Mouse (Mus musculus): ENCODE measurements around the gene Lamc2.

Gene Lamc2

GRCm38 (mm10) chr1:153180160-153180559, 6.1 kb downstream of the Lamc2 start:
- no peak for DNase-seq (ENCODE audit: low spot score)

GRCm38 (mm10) chr1:153174801-153175200, 11.4 kb downstream of the Lamc2 start:
- DNase-seq (ENCODE audit: low spot score) = no peak

GRCm38 (mm10) chr1:153173276-153173675, 13.0 kb downstream of the Lamc2 start:
- no peak for DNase-seq (ENCODE audit: low spot score)

- peak; percentile 53 for DNase-seq (ENCODE audit: low spot score)
Measured at GRCm38 (mm10) chr1:153172291-153172731, 13.9 kb downstream of the Lamc2 start.

- no peak for DNase-seq (ENCODE audit: low spot score)
Measured at GRCm38 (mm10) chr1:153171011-153171410, 15.2 kb downstream of the Lamc2 start.

GRCm38 (mm10) chr1:153168293-153168692, 18.0 kb downstream of the Lamc2 start:
- no peak for DNase-seq (ENCODE audit: low spot score)

- DNase-seq (ENCODE audit: low spot score) = no peak
Measured at GRCm38 (mm10) chr1:153163831-153164230, 22.4 kb downstream of the Lamc2 start.

GRCm38 (mm10) chr1:153159137-153159536, 27.1 kb downstream of the Lamc2 start:
- DNase-seq (ENCODE audit: low spot score) = no peak

- no peak for DNase-seq (ENCODE audit: low spot score)
Measured at GRCm38 (mm10) chr1:153157021-153157623, 29.1 kb downstream of the Lamc2 start.

- no peak for DNase-seq (ENCODE audit: low spot score)
Measured at GRCm38 (mm10) chr1:153155364-153155763, 30.9 kb downstream of the Lamc2 start.

GRCm38 (mm10) chr1:153153619-153154137, 32.6 kb downstream of the Lamc2 start:
- DNase-seq (ENCODE audit: low spot score) = no peak

- DNase-seq (ENCODE audit: low spot score) = no peak
Measured at GRCm38 (mm10) chr1:153152594-153152993, 33.7 kb downstream of the Lamc2 start.

GRCm38 (mm10) chr1:153145791-153146190, 40.5 kb downstream of the Lamc2 start:
- DNase-seq (ENCODE audit: low spot score) = no peak

GRCm38 (mm10) chr1:153144021-153144420, 42.2 kb downstream of the Lamc2 start:
- no peak for DNase-seq (ENCODE audit: low spot score)

- DNase-seq (ENCODE audit: low spot score) = peak; percentile 44
Measured at GRCm38 (mm10) chr1:153140747-153141228, 45.5 kb downstream of the Lamc2 start.

- DNase-seq (ENCODE audit: low spot score) = no peak
Measured at GRCm38 (mm10) chr1:153140265-153140664, 46.0 kb downstream of the Lamc2 start.

GRCm38 (mm10) chr1:153139635-153140034, 46.6 kb downstream of the Lamc2 start:
- peak; percentile 21 for DNase-seq (ENCODE audit: low spot score)

GRCm38 (mm10) chr1:153138486-153138885, 47.8 kb downstream of the Lamc2 start:
- DNase-seq (ENCODE audit: low spot score) = no peak

- no peak for DNase-seq (ENCODE audit: low spot score)
Measured at GRCm38 (mm10) chr1:153136647-153137046, 49.6 kb downstream of the Lamc2 start.

GRCm38 (mm10) chr1:153133865-153134781, 52.1 kb downstream of the Lamc2 start:
- DNase-seq (ENCODE audit: low spot score) = peak; percentile 53

GRCm38 (mm10) chr1:153129992-153130713, 56.1 kb downstream of the Lamc2 start:
- DNase-seq (ENCODE audit: low spot score) = no peak

GRCm38 (mm10) chr1:153128780-153129179, 57.5 kb downstream of the Lamc2 start:
- no peak for DNase-seq (ENCODE audit: low spot score)

All from embryo, embryonic 10 days (tissue).